Mouse (Mus musculus) hindlimb bud, embryonic 11.5 days (tissue): Measurements from ENCODE around the gene Kalrn.

Experiments
- DNase-seq: peaks from one replicate; pipeline ENCODE4 v3.0.0-alpha.2; 2012; ENCODE audit warnings: low read depth, low spot score; ENCODE audit errors: extremely low spot score

The Kalrn gene

DNA sequence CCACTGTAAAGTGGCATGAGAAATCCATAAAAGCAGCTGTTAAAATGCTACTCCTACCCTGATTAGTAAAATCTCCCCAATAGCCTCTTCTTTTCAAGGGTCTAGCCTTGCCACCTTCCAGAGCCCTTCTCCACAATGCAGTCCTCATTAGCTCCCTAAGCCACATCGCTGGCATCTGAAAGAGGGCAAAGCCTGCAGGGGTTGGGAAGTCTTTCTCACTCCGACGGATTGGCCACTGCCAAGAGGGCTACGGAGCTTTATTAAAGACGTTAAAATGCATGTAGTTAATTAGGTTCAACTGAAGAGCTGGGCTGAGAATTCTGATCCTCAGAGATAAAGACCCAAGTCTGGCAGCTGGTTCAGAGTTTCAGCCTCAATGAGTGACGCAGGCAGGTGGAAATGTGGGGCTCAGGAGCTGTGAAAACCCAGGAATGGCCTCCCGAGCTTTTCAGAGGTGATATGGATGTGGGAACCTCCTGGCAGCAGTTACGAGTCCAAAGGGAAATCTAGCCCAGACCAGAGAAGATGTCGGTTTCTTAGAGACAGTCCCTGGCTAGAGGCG is 569.7 kb downstream of the Kalrn start:
- DNase-seq, result no peak

GRCm38 (mm10) chr16:34000715-34001114 is 572.6 kb downstream of the Kalrn start:
- no peak for DNase-seq

- DNase-seq, result no peak
These were observed 573.9 kb downstream of the Kalrn start for GRCm38 (mm10) chr16:33999388-33999787.

DNA sequence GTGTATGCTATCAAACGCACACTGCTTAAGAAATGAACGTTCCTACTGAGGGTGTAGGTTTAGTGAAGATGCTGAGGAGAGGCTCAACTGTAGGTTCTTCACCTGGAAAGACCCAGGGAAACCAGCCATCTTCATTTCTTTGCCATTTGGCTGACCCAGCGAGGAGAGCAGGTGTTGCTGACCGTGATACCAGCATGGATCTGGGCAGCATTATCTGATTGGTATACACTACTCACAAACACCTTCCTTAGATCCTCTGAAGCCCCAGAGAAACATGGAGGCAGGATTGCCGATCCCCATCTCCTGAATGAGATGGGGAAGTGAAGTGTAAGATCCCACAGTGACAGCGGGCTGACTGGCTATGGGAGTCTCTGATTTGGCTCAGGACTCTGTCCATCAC is 575.3 kb downstream of the Kalrn start:
- no peak for DNase-seq

- DNase-seq, result peak; percentile 33
These were observed 577.3 kb downstream of the Kalrn start for GRCm38 (mm10) chr16:33996030-33996429.

DNA sequence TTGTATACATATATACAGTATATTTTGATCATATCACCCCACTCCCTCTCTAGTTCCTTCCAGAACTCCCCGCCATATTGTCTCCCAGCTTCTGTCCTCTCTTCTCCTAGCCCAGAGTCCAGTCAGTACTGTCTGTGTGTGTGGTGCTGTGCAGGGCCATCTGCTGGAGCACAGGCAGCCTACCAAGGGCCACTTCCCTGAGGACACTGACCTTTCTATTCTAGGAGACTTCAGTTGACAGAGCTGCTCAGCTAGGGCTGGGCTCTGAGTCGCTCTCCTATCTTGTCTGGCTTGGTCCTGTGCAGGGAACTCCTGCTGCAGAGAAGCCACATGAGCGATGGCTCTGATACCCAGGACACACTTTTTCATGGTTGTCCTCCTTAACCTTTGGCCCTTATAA is 577.8 kb downstream of the Kalrn start:
- DNase-seq, result no peak

- DNase-seq, result no peak
These were observed 579.0 kb downstream of the Kalrn start for GRCm38 (mm10) chr16:33994321-33994720.

GRCm38 (mm10) chr16:33990712-33991111 is 582.6 kb downstream of the Kalrn start:
- DNase-seq, result no peak

GRCm38 (mm10) chr16:33989106-33989505 is 584.2 kb downstream of the Kalrn start:
- DNase-seq, result no peak

DNA sequence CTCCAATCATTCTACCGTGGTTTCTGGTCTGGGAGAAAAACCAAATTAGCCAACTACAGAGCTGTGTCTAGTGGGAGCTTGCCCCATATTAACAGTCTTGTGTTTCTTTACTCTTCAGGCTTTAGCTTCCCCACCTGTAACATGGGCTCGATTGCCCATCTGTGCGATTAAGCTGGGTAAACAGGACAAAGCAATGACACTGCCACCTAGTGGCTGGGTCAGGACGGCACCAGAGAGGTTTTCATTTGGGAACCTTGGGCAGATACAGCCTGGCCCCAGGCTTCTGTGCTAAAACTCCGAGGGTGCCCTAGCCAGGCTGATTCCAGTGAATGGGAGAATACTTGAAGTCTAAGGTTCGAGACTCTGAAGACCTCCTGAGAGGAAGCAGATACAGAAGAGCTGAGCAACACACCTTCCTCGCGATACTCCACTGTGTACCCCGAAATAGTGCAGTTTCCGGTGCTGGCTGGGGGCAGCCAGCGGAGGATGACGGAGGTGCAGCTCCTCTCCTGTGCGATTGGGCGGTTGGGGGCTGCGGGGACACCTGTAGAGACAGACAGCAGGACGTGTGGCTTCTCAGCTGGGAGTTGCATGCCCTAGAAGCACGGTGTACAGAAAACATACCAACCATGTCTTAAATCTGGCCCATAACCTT is 584.8 kb downstream of the Kalrn start:
- DNase-seq, result no peak

DNA sequence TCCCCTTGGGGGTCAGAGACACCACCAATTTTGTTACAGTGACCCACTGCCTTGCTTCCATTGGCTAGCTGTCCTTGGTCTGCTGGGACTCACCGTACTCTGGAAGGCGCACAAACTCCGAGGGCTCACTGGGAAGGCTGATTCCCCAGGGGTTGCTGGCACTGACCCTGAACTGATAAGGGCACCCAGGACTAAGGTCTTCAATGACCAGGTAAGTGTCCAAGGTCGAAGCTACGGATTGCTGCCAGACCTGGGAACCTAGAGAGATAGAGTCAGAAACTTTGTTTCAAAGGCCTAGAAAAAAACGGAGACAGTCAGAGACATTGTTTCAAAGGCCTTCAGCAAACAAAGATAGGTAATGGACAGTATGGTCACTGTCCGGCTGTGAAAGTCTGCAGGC is 586.3 kb downstream of the Kalrn start:
- DNase-seq, result no peak

DNA sequence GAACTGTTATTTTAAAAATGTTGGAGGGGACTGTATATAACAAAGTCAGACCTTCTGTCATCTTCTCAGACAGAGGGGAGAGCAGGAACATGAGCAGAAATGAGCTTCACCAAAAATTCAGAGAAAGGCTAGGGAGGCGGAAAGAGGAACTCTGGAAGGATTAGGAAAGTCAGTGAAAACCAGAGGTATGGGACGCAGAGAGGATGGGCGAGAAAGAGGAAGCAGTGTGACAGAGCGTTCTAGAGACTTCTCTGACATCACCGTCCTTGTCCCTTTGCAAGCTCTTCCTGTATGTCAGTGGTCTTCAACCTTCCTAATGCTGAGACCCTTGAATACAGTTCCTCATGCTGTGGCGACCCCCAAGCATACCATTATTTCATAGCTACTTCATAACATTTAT is 588.0 kb downstream of the Kalrn start:
- no peak for DNase-seq

- no peak for DNase-seq
These were observed 589.6 kb downstream of the Kalrn start for GRCm38 (mm10) chr16:33983712-33984111.

GRCm38 (mm10) chr16:33979855-33980254 is 593.5 kb downstream of the Kalrn start:
- DNase-seq, result no peak

DNA sequence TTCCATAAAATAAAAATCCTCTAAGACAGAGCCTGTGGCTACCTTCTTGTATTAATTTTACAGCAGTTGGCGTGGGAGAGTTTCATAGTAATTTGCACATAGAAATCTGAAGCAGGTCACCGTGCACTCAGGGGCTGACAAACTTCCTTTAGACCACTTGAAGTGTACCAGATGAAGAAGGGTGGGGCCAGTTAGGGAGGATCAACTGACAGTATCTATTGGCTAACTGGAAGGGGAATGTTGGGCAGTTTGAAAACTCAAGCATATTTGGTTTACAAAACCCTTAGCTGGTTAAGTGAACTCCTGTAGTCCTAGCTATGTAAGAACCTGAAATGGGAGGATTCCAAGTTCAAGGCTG is 606.1 kb downstream of the Kalrn start:
- no peak for DNase-seq

- DNase-seq, result no peak
These were observed 606.6 kb downstream of the Kalrn start, which contains the start of gene Umps for GRCm38 (mm10) chr16:33966538-33967282. Gene Umps (minus strand): TSS chr16:33967038.

- DNase-seq, result no peak
These were observed 607.3 kb downstream of the Kalrn start for GRCm38 (mm10) chr16:33965878-33966537.

DNA sequence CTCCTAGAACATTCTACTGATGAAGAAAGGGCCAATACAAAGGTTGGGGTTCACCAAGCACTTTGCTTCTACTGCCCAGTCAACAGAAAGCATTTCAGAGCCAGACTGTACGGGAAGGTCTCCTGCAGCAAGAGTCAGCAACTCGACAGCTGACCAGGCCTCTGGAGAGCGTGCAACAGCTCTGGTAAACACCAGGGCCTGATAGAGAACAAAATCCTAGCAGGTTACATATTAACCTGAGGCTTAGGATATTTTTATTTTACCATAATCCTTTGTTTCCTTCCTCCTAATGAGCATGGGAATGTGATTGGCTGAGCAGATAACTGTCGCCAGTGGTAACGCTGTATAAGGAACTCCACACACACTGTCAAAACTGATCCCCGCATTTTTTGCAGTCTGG is 609.8 kb downstream of the Kalrn start:
- DNase-seq, result no peak

DNA sequence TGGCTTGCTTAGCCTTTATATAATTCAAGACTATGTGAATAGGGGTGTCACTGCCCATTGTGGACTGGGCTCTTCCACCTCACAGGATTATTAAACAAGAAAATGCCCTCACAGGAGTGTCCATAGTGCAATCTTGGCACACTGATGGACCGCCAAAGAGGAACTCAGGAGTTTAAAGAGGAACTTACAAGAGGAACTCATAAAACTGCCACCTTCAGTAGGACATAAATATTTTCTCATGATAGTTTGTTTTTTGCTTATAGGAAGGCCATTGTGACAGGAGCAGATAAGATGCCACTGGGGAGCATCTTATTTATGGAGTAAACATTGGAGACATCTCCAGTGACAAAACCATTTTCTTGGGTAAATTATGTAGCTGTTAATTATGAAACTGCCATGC is 618.5 kb downstream of the Kalrn start:
- DNase-seq, result no peak

DNA sequence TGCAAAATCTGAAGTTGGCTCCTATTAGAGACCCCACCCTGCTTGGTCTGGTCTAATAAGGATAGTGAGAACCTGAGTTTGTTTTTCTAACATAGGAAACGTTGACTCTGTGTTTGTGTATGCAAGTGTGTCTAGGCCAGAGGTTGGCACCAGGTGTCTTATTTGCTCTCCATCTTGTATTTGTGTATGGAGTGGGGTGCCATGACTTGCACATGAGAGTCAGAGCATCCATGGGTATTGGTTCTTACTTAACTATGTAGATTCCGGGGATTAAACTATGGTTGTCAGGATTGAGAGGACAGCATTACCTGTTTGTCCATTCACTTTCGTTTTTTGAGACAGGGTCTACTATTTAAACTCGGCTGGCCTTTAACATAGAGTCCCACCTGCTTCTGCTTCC is 620.3 kb downstream of the Kalrn start:
- no peak for DNase-seq

- DNase-seq, result peak; percentile 79
These were observed 622.5 kb downstream of the Kalrn start for GRCm38 (mm10) chr16:33950830-33951229.

- no peak for DNase-seq
These were observed 622.9 kb downstream of the Kalrn start for GRCm38 (mm10) chr16:33950386-33950785.
